Mouse (Mus musculus) forebrain, embryonic 15.5 days (tissue): ENCODE measurements around the gene Igfbp5. TPM values are rescaled to one million over a fixed set of nuclear protein-coding genes. Genes with fewer than 3 reads are reported as not detected.
A peak's percentile ranks its signal among the peaks of the same experiment; 100 is the strongest.

Source experiments
- ATAC-seq: fragments of 200-750 bp; cut with Nextera tagmentation; replicated peaks from 2 replicates; pipeline ENCODE4 v1.8.0; 2017; ENCODE audit warnings: mild to moderate bottlenecking, moderate TSS enrichment, moderate library complexity
- H3K27ac ChIP-seq: fragments of 300-500 bp; sonication (generic); replicated peaks from 2 replicates; pipeline ENCODE4 v1.5.1; 2015; ENCODE audit warnings: mild to moderate bottlenecking, inconsistent platforms
- H3K27me3 ChIP-seq: fragments of 300-500 bp; sonication (generic); 2 replicates; pipeline ENCODE4 v1.6.1; 2015; ENCODE audit warnings: inconsistent platforms
- H3K36me3 ChIP-seq: fragments of 300-500 bp; sonication (generic); 2 replicates; pipeline ENCODE4 v1.6.1; 2015; ENCODE audit warnings: mild to moderate bottlenecking, inconsistent platforms
- H3K4me1 ChIP-seq: fragments of 300-500 bp; sonication (generic); 2 replicates; pipeline ENCODE4 v1.6.1; 2015; ENCODE audit warnings: inconsistent platforms
- H3K4me2 ChIP-seq: fragments of 300-500 bp; sonication (generic); replicated peaks from 2 replicates; pipeline ENCODE4 v1.6.1; 2015; ENCODE audit warnings: mild to moderate bottlenecking, inconsistent platforms
- H3K4me3 ChIP-seq: fragments of 300-500 bp; sonication (generic); 2 replicates; pipeline ENCODE4 v1.5.1; 2015; ENCODE audit warnings: mild to moderate bottlenecking, inconsistent platforms
- H3K9ac ChIP-seq: fragments of 300-500 bp; sonication (generic); replicated peaks from 2 replicates; pipeline ENCODE4 v1.6.1; 2015; ENCODE audit warnings: mild to moderate bottlenecking, inconsistent platforms
- H3K9me3 ChIP-seq: fragments of 300-500 bp; sonication (generic); 2 replicates; pipeline ENCODE4 v1.6.1; 2016; ENCODE audit warnings: inconsistent platforms
- WGBS: fragments of 180-500 bp; shearing (Covaris S2); methylation state at CpG from one replicate; pipeline ENCODE4 v1.1.7; 2015; ENCODE audit warnings: mixed read lengths; 5-methylcytosine and 5-hydroxymethylcytosine counted together
- polyA plus RNA-seq: library from polyadenylated mRNA; unstranded; fragments of >200 nt; fragmentation: Nextera tagmentation; extraction: Ambion mirVana; gene quantifications from 2 replicates; pipeline ENCODE4 v1.2.1, GENCODE M21; 2015

The Igfbp5 gene
- polyA plus RNA-seq, 1 experiment from 2014 or later, result 24.4 TPM

- no peaks in the 10 kb centered on the region for H3K9me3 ChIP-seq
- no peaks in the 10 kb centered on the region for H3K36me3 ChIP-seq
- H3K4me1 ChIP-seq, result peaks cover 24% of the 10 kb centered on the region
- H3K9ac ChIP-seq, result no peak overlapping the region
- no peaks in the 10 kb centered on the region for H3K27me3 ChIP-seq
- H3K27ac ChIP-seq, result 0 out of 2 replicates have a peak overlapping the region, but pooled peaks have one; percentile 25
- H3K4me2 ChIP-seq, result no peak overlapping the region
- no peak overlapping the region for H3K4me3 ChIP-seq
- ATAC-seq, result peak; percentile 33
- 2% methylated on average over 6 of the region's 6 CpGs for WGBS
Observed at GRCm38 (mm10) chr1:72865900-72866299, 8.8 kb downstream of the Igfbp5 start.

GRCm38 (mm10) chr1:72864272-72864671 lies 10.4 kb downstream of the Igfbp5 start:
- H3K4me1 ChIP-seq, result peaks cover 11% of the 10 kb centered on the region
- H3K9ac ChIP-seq, result no peak overlapping the region
- H3K4me2 ChIP-seq, result no peak overlapping the region
- H3K4me3 ChIP-seq, result no peak overlapping the region
- H3K36me3 ChIP-seq, result no peaks in the 10 kb centered on the region
- no peak for ATAC-seq
- H3K27ac ChIP-seq, result no peak overlapping the region
- no peaks in the 10 kb centered on the region for H3K27me3 ChIP-seq
- WGBS, result 83% methylated on average over 3 of the region's 3 CpGs
- H3K9me3 ChIP-seq, result no peaks in the 10 kb centered on the region

GRCm38 (mm10) chr1:72863692-72864091 lies 11.0 kb downstream of the Igfbp5 start:
- Histone ChIP-seq H3K27me3 (no peaks in the 10 kb centered on the region), H3K9me3 (no peaks in the 10 kb centered on the region), H3K9ac (no peak overlapping the region), H3K36me3 (no peaks in the 10 kb centered on the region), H3K4me1 (peaks cover 17% of the 10 kb centered on the region), H3K27ac (no peak overlapping the region), H3K4me2 (no peak overlapping the region), H3K4me3 (no peak overlapping the region)
- WGBS, result 90% methylated on average over 8 of the region's 8 CpGs
- ATAC-seq, result no peak

- Histone ChIP-seq H3K4me1 (peaks cover 15% of the 10 kb centered on the region), H3K9me3 (no peaks in the 10 kb centered on the region), H3K27ac (no peak overlapping the region), H3K4me3 (no peak overlapping the region), H3K27me3 (no peaks in the 10 kb centered on the region), H3K9ac (no peak overlapping the region), H3K36me3 (no peaks in the 10 kb centered on the region), H3K4me2 (no peak overlapping the region)
- no peak for ATAC-seq
- WGBS, result 89% methylated on average over 21 of the region's 21 CpGs
Observed at GRCm38 (mm10) chr1:72862248-72862647, 12.4 kb downstream of the Igfbp5 start.

GRCm38 (mm10) chr1:72861702-72862101 lies 13.0 kb downstream of the Igfbp5 start:
- 84% methylated on average over 2 of the region's 2 CpGs for WGBS
- Histone ChIP-seq H3K4me2 (no peak overlapping the region), H3K9ac (no peak overlapping the region), H3K9me3 (no peaks in the 10 kb centered on the region), H3K27ac (no peak overlapping the region), H3K4me3 (no peak overlapping the region), H3K27me3 (no peaks in the 10 kb centered on the region), H3K4me1 (peaks cover 15% of the 10 kb centered on the region), H3K36me3 (no peaks in the 10 kb centered on the region)
- ATAC-seq, result no peak

- Histone ChIP-seq H3K9me3 (no peaks in the 10 kb centered on the region), H3K4me3 (no peak overlapping the region), H3K9ac (no peak overlapping the region), H3K27ac (no peak overlapping the region), H3K27me3 (no peaks in the 10 kb centered on the region), H3K36me3 (no peaks in the 10 kb centered on the region), H3K4me2 (no peak overlapping the region), H3K4me1 (peaks cover 7% of the 10 kb centered on the region)
- WGBS, result 88% methylated on average over 2 of the region's 2 CpGs
- no peak for ATAC-seq
Observed at GRCm38 (mm10) chr1:72860502-72860901, 14.2 kb downstream of the Igfbp5 start.

- ATAC-seq, result no peak
Observed at GRCm38 (mm10) chr1:72859963-72860362, 14.7 kb downstream of the Igfbp5 start.

GRCm38 (mm10) chr1:72858874-72859273 lies 15.8 kb downstream of the Igfbp5 start:
- no peak overlapping the region for H3K9ac ChIP-seq
- no peaks in the 10 kb centered on the region for H3K9me3 ChIP-seq
- no peak overlapping the region for H3K4me3 ChIP-seq
- H3K27me3 ChIP-seq, result no peaks in the 10 kb centered on the region
- peaks cover 13% of the 10 kb centered on the region for H3K4me1 ChIP-seq
- 0 out of 2 replicates have a peak overlapping the region, but pooled peaks have one; percentile 0 for H3K27ac ChIP-seq
- ATAC-seq, result peak; percentile 32; the same call in 1 of the 2 replicates
- 46% methylated on average over 5 of the region's 5 CpGs for WGBS
- H3K4me2 ChIP-seq, result no peak overlapping the region
- H3K36me3 ChIP-seq, result no peaks in the 10 kb centered on the region

More at GRCm38 (mm10) chr1:72859963-72860362, 14.7 kb downstream of the Igfbp5 start:
- H3K27ac ChIP-seq, result no peak overlapping the region
- H3K36me3 ChIP-seq, result no peaks in the 10 kb centered on the region
- no peak overlapping the region for H3K4me3 ChIP-seq
- H3K4me2 ChIP-seq, result no peak overlapping the region
- H3K4me1 ChIP-seq, result peaks cover 7% of the 10 kb centered on the region
- H3K27me3 ChIP-seq, result no peaks in the 10 kb centered on the region
- no peaks in the 10 kb centered on the region for H3K9me3 ChIP-seq
- WGBS, result 95% methylated on average over 9 of the region's 9 CpGs
- H3K9ac ChIP-seq, result no peak overlapping the region

- Histone ChIP-seq H3K27me3 (no peaks in the 10 kb centered on the region), H3K9me3 (no peaks in the 10 kb centered on the region), H3K27ac (0 out of 2 replicates have a peak overlapping the region, but pooled peaks have one; percentile 0), H3K4me2 (no peak overlapping the region), H3K9ac (no peak overlapping the region), H3K36me3 (no peaks in the 10 kb centered on the region), H3K4me3 (no peak overlapping the region), H3K4me1 (peaks cover 13% of the 10 kb centered on the region)
- 86% methylated on average over 9 of the region's 9 CpGs for WGBS
- ATAC-seq, result no peak
Observed at GRCm38 (mm10) chr1:72858286-72858685, 16.4 kb downstream of the Igfbp5 start.

GRCm38 (mm10) chr1:72857631-72858030 lies 17.1 kb downstream of the Igfbp5 start:
- H3K4me1 ChIP-seq, result peaks cover 13% of the 10 kb centered on the region
- ATAC-seq, result no peak
- 0 out of 2 replicates have a peak, but pooled peaks cover under 1% of the 10 kb centered on the region for H3K36me3 ChIP-seq
- no peak overlapping the region for H3K9ac ChIP-seq
- no peak overlapping the region for H3K27ac ChIP-seq
- no peak overlapping the region for H3K4me3 ChIP-seq
- no peaks in the 10 kb centered on the region for H3K9me3 ChIP-seq
- H3K4me2 ChIP-seq, result no peak overlapping the region
- 79% methylated on average over 5 of the region's 5 CpGs for WGBS
- no peaks in the 10 kb centered on the region for H3K27me3 ChIP-seq

GRCm38 (mm10) chr1:72857142-72857541 lies 17.5 kb downstream of the Igfbp5 start:
- no peak for ATAC-seq
- 88% methylated on average over 7 of the region's 7 CpGs for WGBS
- peaks cover 13% of the 10 kb centered on the region for H3K4me1 ChIP-seq

GRCm38 (mm10) chr1:72856209-72856909 lies 18.3 kb downstream of the Igfbp5 start:
- H3K36me3 ChIP-seq, result peaks cover 8% of the 10 kb centered on the region; the same call in 1 of the 2 replicates
- no peak overlapping the region for H3K4me2 ChIP-seq
- H3K27ac ChIP-seq, result no peak overlapping the region
- no peak overlapping the region for H3K9ac ChIP-seq
- H3K9me3 ChIP-seq, result no peaks in the 10 kb centered on the region
- no peaks in the 10 kb centered on the region for H3K27me3 ChIP-seq
- peaks cover 13% of the 10 kb centered on the region for H3K4me1 ChIP-seq
- H3K4me3 ChIP-seq, result no peak overlapping the region
- ATAC-seq, result no peak
- WGBS, result 80% methylated on average over 19 of the region's 19 CpGs

More at GRCm38 (mm10) chr1:72857142-72857541, 17.5 kb downstream of the Igfbp5 start:
- no peak overlapping the region for H3K4me3 ChIP-seq
- H3K27me3 ChIP-seq, result no peaks in the 10 kb centered on the region
- no peaks in the 10 kb centered on the region for H3K9me3 ChIP-seq
- H3K27ac ChIP-seq, result no peak overlapping the region
- no peak overlapping the region for H3K4me2 ChIP-seq
- peaks cover 2% of the 10 kb centered on the region; the same call in 1 of the 2 replicates for H3K36me3 ChIP-seq
- no peak overlapping the region for H3K9ac ChIP-seq
